Mouse (Mus musculus): ENCODE results near the gene Senp8.
"Not testable (repeated sequence)": the region's sequence is repeated elsewhere in the genome, so short reads cannot be mapped to it uniquely, and the experiment has no call there.

The Senp8 gene

GRCm38 (mm10) chr9:59750267-59751065 lies at the start of gene Senp8, which contains the start of gene Myo9a:
Gene Senp8 (minus strand): TSS chr9:59750710.
Gene Myo9a (plus strand): TSS chr9:59750896.
- DNase-seq (ENCODE audit: extremely low spot score, low read depth, low spot score), result peak; percentile 96

GRCm38 (mm10) chr9:59766966-59767461 lies 16.5 kb upstream of the Senp8 start:
- DNase-seq (ENCODE audit: extremely low spot score, low read depth, low spot score), result not testable (repeated sequence)

- no peak for DNase-seq (ENCODE audit: extremely low spot score, low read depth, low spot score)
These were observed 10.0 kb upstream of the Senp8 start for GRCm38 (mm10) chr9:59760515-59760914.

GRCm38 (mm10) chr9:59757016-59757415 lies 6.5 kb upstream of the Senp8 start:
- DNase-seq (ENCODE audit: extremely low spot score, low read depth, low spot score), result not testable (repeated sequence)

GRCm38 (mm10) chr9:59755199-59755598 lies 4.7 kb upstream of the Senp8 start:
- DNase-seq (ENCODE audit: extremely low spot score, low read depth, low spot score), result no peak

- no peak for DNase-seq (ENCODE audit: extremely low spot score, low read depth, low spot score)
These were observed 1.5 kb upstream of the Senp8 start for GRCm38 (mm10) chr9:59751966-59752365.

- no peak for DNase-seq (ENCODE audit: extremely low spot score, low read depth, low spot score)
These were observed 614 bp upstream of the Senp8 start for GRCm38 (mm10) chr9:59751066-59751581.

GRCm38 (mm10) chr9:59749581-59750265 lies 787 bp downstream of the Senp8 start:
- no peak for DNase-seq (ENCODE audit: extremely low spot score, low read depth, low spot score)

- no peak for DNase-seq (ENCODE audit: extremely low spot score, low read depth, low spot score)
These were observed 1.5 kb downstream of the Senp8 start for GRCm38 (mm10) chr9:59748969-59749368.

- no peak for DNase-seq (ENCODE audit: extremely low spot score, low read depth, low spot score)
These were observed 2.1 kb downstream of the Senp8 start for GRCm38 (mm10) chr9:59748387-59748786.

- DNase-seq (ENCODE audit: extremely low spot score, low read depth, low spot score), result no peak
These were observed 6.6 kb downstream of the Senp8 start for GRCm38 (mm10) chr9:59743903-59744302.

GRCm38 (mm10) chr9:59740593-59740992 lies 9.9 kb downstream of the Senp8 start:
- DNase-seq (ENCODE audit: extremely low spot score, low read depth, low spot score), result no peak

- no peak for DNase-seq (ENCODE audit: extremely low spot score, low read depth, low spot score)
These were observed 15.1 kb downstream of the Senp8 start for GRCm38 (mm10) chr9:59735394-59735793.

GRCm38 (mm10) chr9:59733075-59733474 lies 17.4 kb downstream of the Senp8 start:
- DNase-seq (ENCODE audit: extremely low spot score, low read depth, low spot score), result no peak

- no peak for DNase-seq (ENCODE audit: extremely low spot score, low read depth, low spot score)
These were observed 19.4 kb downstream of the Senp8 start for GRCm38 (mm10) chr9:59731136-59731535.

- DNase-seq (ENCODE audit: extremely low spot score, low read depth, low spot score), result no peak
These were observed 22.8 kb downstream of the Senp8 start for GRCm38 (mm10) chr9:59727569-59728286.

- DNase-seq (ENCODE audit: extremely low spot score, low read depth, low spot score), result no peak
These were observed 25.0 kb downstream of the Senp8 start for GRCm38 (mm10) chr9:59725515-59725914.

GRCm38 (mm10) chr9:59723791-59724442 lies 26.6 kb downstream of the Senp8 start:
- DNase-seq (ENCODE audit: extremely low spot score, low read depth, low spot score), result no peak

GRCm38 (mm10) chr9:59723096-59723657 lies 27.3 kb downstream of the Senp8 start:
- peak; percentile 83 for DNase-seq (ENCODE audit: extremely low spot score, low read depth, low spot score)

GRCm38 (mm10) chr9:59721144-59721543 lies 29.4 kb downstream of the Senp8 start:
- DNase-seq (ENCODE audit: extremely low spot score, low read depth, low spot score), result no peak

Data from hindlimb bud, embryonic 11.5 days (tissue).